23 mouse cellular contexts compared by ENCODE assay signal in the genomic region with DNA sequence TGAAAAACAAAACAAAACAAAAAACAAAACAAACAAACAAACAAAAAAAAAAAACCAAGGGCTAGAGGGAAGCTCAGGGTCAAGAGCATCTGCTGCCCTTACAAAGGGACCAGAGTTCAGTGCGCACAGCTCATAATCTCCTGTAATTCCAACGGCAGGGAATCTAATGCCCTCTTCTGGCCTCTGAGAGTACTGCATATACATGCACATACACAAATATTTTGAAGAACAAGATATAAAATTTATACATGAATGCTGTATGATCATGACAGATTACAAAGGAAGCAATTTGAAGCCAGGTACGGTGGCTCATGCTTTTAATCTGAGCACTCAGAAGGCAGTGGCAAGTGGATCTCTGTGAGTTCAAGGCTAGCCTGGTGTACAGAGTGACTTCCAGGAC. TPM values are rescaled to one million over a fixed set of nuclear protein-coding genes. Genes with fewer than 3 reads are reported as not detected.
A peak's percentile ranks its signal among the peaks of the same experiment; 100 is the strongest.
DNase-seq lines count a peak whose midpoint lies in the region; TF ChIP-seq lines count a peak whose summit lies in the region.
"Had no signal": no experiment of that assay in that cellular context is flagged by ENCODE, and none has a peak within 500 bp of the region (broad histone marks: within the 10 kb centered on the region; RNA-seq: fewer than 3 reads in every experiment).

No protein-coding gene starts in this region.

- peaks cover 6% of the 10 kb centered on the region; the same call in 1 of the 2 replicates for H3K27me3 ChIP-seq in E14TG2a.4 (ENCODE audit: insufficient read depth, low read length)
- H3K27me3 ChIP-seq: embryonic facial prominence, embryonic 13.5 days; forebrain, embryonic 12.5 days; kidney, embryonic 15.5 days; limb, embryonic 13.5 days; liver, embryonic 15.5 days; midbrain, embryonic 12.5 days; Patski had no signal

- H3K4me3 ChIP-seq in layer of hippocampus, adult 2 months: no peak overlapping the region
- no peak overlapping the region for H3K4me3 ChIP-seq in E14TG2a.4 (replicated peaks; ENCODE audit: low read length)
- H3K4me3 ChIP-seq: embryonic facial prominence, embryonic 13.5 days; erythroblast, embryonic 14.5 days; forebrain, embryonic 12.5 days; hindbrain, embryonic 10.5 days; kidney, embryonic 15.5 days; limb, embryonic 13.5 days; liver, embryonic 15.5 days; midbrain, embryonic 12.5 days had no signal

- no peaks in the 10 kb centered on the region for H3K36me3 ChIP-seq in E14TG2a.4 (ENCODE audit: insufficient read depth, low read length)
- H3K36me3 ChIP-seq: embryonic facial prominence, embryonic 13.5 days; forebrain, embryonic 12.5 days; hindbrain, embryonic 10.5 days; kidney, embryonic 15.5 days; limb, embryonic 13.5 days; liver, embryonic 15.5 days; midbrain, embryonic 12.5 days had no signal

- H3K9me3 ChIP-seq in E14TG2a.4 (ENCODE audit: low read length): peaks cover 5% of the 10 kb centered on the region
- H3K9me3 ChIP-seq: forebrain, embryonic 12.5 days; hindbrain, embryonic 10.5 days; kidney, embryonic 15.5 days; limb, embryonic 13.5 days; liver, embryonic 15.5 days; midbrain, embryonic 12.5 days had no signal

- TF ChIP-seq CTCF in layer of hippocampus, adult 2 months (conservative IDR thresholded peaks at IDR 0.05): peak; percentile 42; the same call in 1 of the 2 replicates
- peak; percentile 66 for TF ChIP-seq CTCF in E14TG2a.4 (conservative IDR thresholded peaks at IDR 0.05; ENCODE audit: low read length)

- no peaks in the 10 kb centered on the region for H3K4me1 ChIP-seq in E14TG2a.4 (replicated peaks; ENCODE audit: low read depth, low read length)
- H3K4me1 ChIP-seq: embryonic facial prominence, embryonic 13.5 days; forebrain, embryonic 12.5 days; hindbrain, embryonic 10.5 days; kidney, embryonic 15.5 days; limb, embryonic 13.5 days; liver, embryonic 15.5 days; midbrain, embryonic 12.5 days had no signal

- no peak for DNase-seq in layer of hippocampus, adult 2 months (ENCODE audit: low spot score in 2 of 2)
- DNase-seq in layer of hippocampus, postnatal 14 days (ENCODE audit: low spot score in 2 of 2): no peak
- DNase-seq in 3T3-L1 (ENCODE audit: low read depth, low spot score): peak; percentile 16
- DNase-seq in adipocyte (ENCODE audit: low spot score): peak; percentile 44
- no peak for DNase-seq in spleen, postnatal 36 days (ENCODE audit: low spot score in 2 of 2)
- no peak for DNase-seq in testis, postnatal 10 days (ENCODE audit: low spot score)
- DNase-seq: adrenal gland, postnatal 10 days; cerebellum, adult 2 months; cerebellum, postnatal 36 days; embryo, embryonic 11 days; gastrocnemius, postnatal 10 days; lung, postnatal 14 days; thymus, postnatal 25 days had no signal

- H3K27ac ChIP-seq in layer of hippocampus, adult 2 months: no peak overlapping the region
- H3K27ac ChIP-seq: embryonic facial prominence, embryonic 13.5 days; forebrain, embryonic 12.5 days; hindbrain, embryonic 10.5 days; kidney, embryonic 15.5 days; limb, embryonic 13.5 days; liver, embryonic 15.5 days; midbrain, embryonic 12.5 days had no signal

RNA-seq across cellular contexts. Expression of gene Ccdc69, which starts 20.4 kb away (rescaled TPM):
- total RNA-seq in layer of hippocampus, adult 2 months (2021): under 1 TPM in 1 of 2 experiments, not detected in 1; 0.42 TPM
- total RNA-seq in layer of hippocampus, postnatal 14 days (2021): not detected

RNA-seq across cellular contexts. Expression of gene Anxa6, which starts 24.3 kb away (rescaled TPM):
- 100 to 1,000 TPM; 100 to 103 TPM for total RNA-seq in layer of hippocampus, adult 2 months (2021)
- total RNA-seq in layer of hippocampus, postnatal 14 days (2021): 10 to 100 TPM; 90.3 to 93.8 TPM

RNA-seq across cellular contexts. Expression of gene Gm2a, which starts 40.4 kb away (rescaled TPM):
- total RNA-seq in layer of hippocampus, adult 2 months (2021): 10 to 100 TPM; 29.9 to 30.8 TPM
- 10 to 100 TPM; 53.7 to 58.5 TPM for total RNA-seq in layer of hippocampus, postnatal 14 days (2021)

Comparison
In these comparisons a context has a peak if more than half of its experiments do, and no peak if none do; other contexts are left out.
1. DNase-seq: peak in 3T3-L1 (single experiment) and adipocyte (single experiment); none in layer of hippocampus, adult 2 months (0 of 2), layer of hippocampus, postnatal 14 days (0 of 2), spleen, postnatal 36 days (0 of 2) and testis, postnatal 10 days (single experiment).